Mouse (Mus musculus) CH12.LX (cell line): ENCODE results near the gene Gm4553.
"Not testable (repeated sequence)": the region's sequence is repeated elsewhere in the genome, so short reads cannot be mapped to it uniquely, and the experiment has no call there.

Experiments used
- BHLHE40 ChIP-seq: IDR thresholded peaks from 2 replicates; pipeline ENCODE4 v1.6.1; 2011; ENCODE audit warnings: mild to moderate bottlenecking, low read depth, low read length, improper control_type of control experiment
- CTCF ChIP-seq, 2 experiments: IDR thresholded peaks in 1 of 2; conservative IDR thresholded peaks in 1 of 2; 2 replicates each; pipeline ENCODE4 v1.5.1; 2011 to 2012; ENCODE audit warnings: low read depth in 2 of 2, low read length in 2 of 2, improper control_type of control experiment in 1 of 2, inconsistent platforms in 1 of 2, mild to moderate bottlenecking in 1 of 2, moderate library complexity in 1 of 2
- ETS1 ChIP-seq: conservative IDR thresholded peaks from 2 replicates; pipeline ENCODE4 v1.6.1; 2012; ENCODE audit warnings: low read depth, mild to moderate bottlenecking, inconsistent platforms, low read length, improper control_type of control experiment, moderate library complexity
- HCFC1 ChIP-seq: IDR thresholded peaks from 2 replicates; pipeline ENCODE4 v1.6.1; 2012; ENCODE audit warnings: low read depth, mild to moderate bottlenecking, inconsistent platforms, low read length, improper control_type of control experiment
- KAT2A ChIP-seq: IDR thresholded peaks from 2 replicates; pipeline ENCODE4 v1.6.1; 2012; ENCODE audit warnings: low read length, improper control_type of control experiment, inconsistent platforms; ENCODE audit not compliant: insufficient replicate concordance
- MAX ChIP-seq: IDR thresholded peaks from 2 replicates; pipeline ENCODE4 v1.6.1; 2011; ENCODE audit warnings: low read length, improper control_type of control experiment
- MAZ ChIP-seq: IDR thresholded peaks from 2 replicates; pipeline ENCODE4 v1.6.1; 2012; ENCODE audit warnings: low read depth, mild to moderate bottlenecking, inconsistent platforms, low read length, improper control_type of control experiment, moderate library complexity
- MYC ChIP-seq: IDR thresholded peaks from 2 replicates; pipeline ENCODE4 v1.6.1; 2011; ENCODE audit warnings: low read depth, mild to moderate bottlenecking, improper control_type of control experiment, low read length
- POLR2A ChIP-seq: IDR thresholded peaks from 2 replicates; pipeline ENCODE4 v1.6.1; 2011; ENCODE audit warnings: low read depth, mild to moderate bottlenecking, improper control_type of control experiment, low read length
- POLR2AphosphoS2 ChIP-seq: IDR thresholded peaks from 2 replicates; pipeline ENCODE4 v1.6.1; 2011; ENCODE audit warnings: low read depth, low read length, improper control_type of control experiment
- TBP ChIP-seq: conservative IDR thresholded peaks from 2 replicates; pipeline ENCODE4 v1.6.1; 2011; ENCODE audit warnings: low read depth, low read length, improper control_type of control experiment
- ZMIZ1 ChIP-seq: IDR thresholded peaks from 2 replicates; pipeline ENCODE4 v1.6.1; 2012; ENCODE audit warnings: low read depth, mild to moderate bottlenecking, inconsistent platforms, low read length, improper control_type of control experiment

DNA sequence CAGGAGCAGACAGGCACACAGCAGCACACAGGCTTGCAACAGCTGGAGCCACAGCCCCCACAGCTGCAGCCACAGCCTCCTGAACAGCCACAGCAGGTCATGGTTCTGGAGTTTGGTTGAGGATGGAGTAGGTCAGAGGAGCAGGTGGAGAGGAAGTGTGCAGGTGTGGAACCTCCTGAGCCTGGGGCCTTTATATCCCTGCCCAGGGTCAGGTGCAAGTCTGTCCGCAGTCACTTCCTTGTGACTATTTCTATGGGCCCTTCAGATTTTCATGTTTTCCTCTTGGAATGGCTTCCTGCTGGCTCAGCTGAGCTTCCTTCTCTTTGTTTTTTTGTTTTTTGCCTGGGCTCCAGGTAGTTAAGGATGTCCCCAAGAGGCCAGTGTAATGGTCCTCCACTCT lies 44.9 kb downstream of the Gm4553 start, which contains the start of gene Gm45618:
- TF ChIP-seq KAT2A; POLR2AphosphoS2; ZMIZ1; TBP; MYC; CTCF (conservative IDR thresholded peaks at IDR 0.05 in 1 of 2, IDR thresholded peaks at IDR 0.05 in 1 of 2; ENCODE audit: low read depth in 2 of 2, low read length in 2 of 2); POLR2A; ETS1; MAZ; HCFC1; BHLHE40; MAX: not testable (repeated sequence)
